Mouse (Mus musculus): ENCODE results near the gene Sh3d19. TPM values are rescaled to one million over a fixed set of nuclear protein-coding genes. Genes with fewer than 3 reads are reported as not detected.

Sh3d19 gene
- polyA plus RNA-seq, 1 experiment from 2014 or later = 18.1 TPM

DNA sequence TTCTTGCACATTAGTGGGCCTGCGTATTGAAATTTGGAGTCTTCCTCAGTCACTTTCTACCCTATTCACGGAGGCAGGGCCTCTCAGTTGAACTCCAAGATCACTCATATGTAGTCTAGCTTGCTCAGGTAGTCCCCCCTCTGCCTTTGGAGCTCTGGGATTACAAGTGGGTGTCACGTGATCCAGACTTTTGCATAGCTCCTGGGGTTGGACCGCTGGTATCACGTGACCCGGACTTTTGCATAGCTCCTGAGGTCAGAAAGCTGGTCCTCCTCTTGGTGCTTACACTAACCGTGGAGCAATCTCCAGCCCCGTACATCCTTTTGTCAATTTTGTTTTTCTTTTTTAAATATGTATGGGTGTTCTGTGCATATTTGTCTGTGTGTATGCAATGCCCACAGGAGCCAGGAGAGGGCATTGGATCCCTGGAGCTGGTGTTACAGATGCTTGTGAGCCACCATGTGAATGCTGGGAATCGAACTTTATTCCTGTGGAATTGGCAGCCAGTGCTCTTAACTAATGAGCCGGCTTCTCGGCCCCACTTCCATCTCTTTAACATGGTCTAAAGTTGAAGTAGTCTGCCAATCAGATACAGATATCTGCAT, 98.8 kb downstream of the Sh3d19 start:
- H3K4me2 ChIP-seq (replicated peaks) = no peak overlapping the region
- DNase-seq (ENCODE audit: low spot score) (no peak), ATAC-seq (ENCODE audit: low FRiP score) (no peak)
- no peaks in the 10 kb centered on the region for H3K9me3 ChIP-seq (ENCODE audit: control insufficient read depth, low read length)
- H3K9ac ChIP-seq = no peak overlapping the region
- no peaks in the 10 kb centered on the region for H3K36me3 ChIP-seq (replicated peaks; ENCODE audit: control insufficient read depth, insufficient read depth)
- no peak overlapping the region for H3K27ac ChIP-seq
- 92% methylated on average over 11 of the region's 11 CpGs for WGBS
- H3K27me3 ChIP-seq (ENCODE audit: control insufficient read depth, insufficient read depth, low read length) = no peaks in the 10 kb centered on the region
- no peak overlapping the region for H3K4me3 ChIP-seq (replicated peaks; ENCODE audit: low read length)
- no peaks in the 10 kb centered on the region for H3K4me1 ChIP-seq (replicated peaks; ENCODE audit: control insufficient read depth, insufficient read depth, low read length)

DNA sequence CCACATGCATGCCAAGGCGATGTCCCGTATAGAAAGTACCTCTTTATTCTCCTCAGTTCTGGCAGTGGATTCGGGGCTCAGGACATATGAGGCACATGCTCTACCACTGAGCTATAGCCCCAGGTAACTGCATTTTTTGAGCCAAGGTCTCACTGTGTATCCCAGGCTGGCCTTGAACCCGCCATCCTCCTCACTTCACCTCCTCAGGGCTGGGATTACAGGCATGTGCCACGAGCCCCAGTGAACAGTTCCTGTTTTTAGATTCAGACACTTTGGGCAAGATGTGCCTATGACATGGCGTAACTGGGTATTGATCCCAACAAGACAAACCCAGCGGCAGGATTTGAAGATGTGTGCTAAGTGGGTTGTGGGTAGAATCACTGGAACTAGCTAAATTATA, 99.9 kb downstream of the Sh3d19 start:
- no peak for ATAC-seq (ENCODE audit: low FRiP score)
- WGBS = 87% methylated on average over 7 of the region's 7 CpGs
- Histone ChIP-seq H3K9ac (no peak overlapping the region), H3K36me3 (replicated peaks; ENCODE audit: control insufficient read depth, insufficient read depth) (no peaks in the 10 kb centered on the region), H3K4me2 (replicated peaks) (no peak overlapping the region), H3K27me3 (ENCODE audit: control insufficient read depth, insufficient read depth, low read length) (no peaks in the 10 kb centered on the region), H3K4me1 (replicated peaks; ENCODE audit: control insufficient read depth, insufficient read depth, low read length) (no peaks in the 10 kb centered on the region), H3K4me3 (replicated peaks; ENCODE audit: low read length) (no peak overlapping the region), H3K27ac (no peak overlapping the region), H3K9me3 (ENCODE audit: control insufficient read depth, low read length) (no peaks in the 10 kb centered on the region)
- no peak for DNase-seq (ENCODE audit: low spot score)

- H3K4me3 ChIP-seq (replicated peaks; ENCODE audit: low read length) = no peak overlapping the region
- H3K4me2 ChIP-seq (replicated peaks) = no peak overlapping the region
- no peaks in the 10 kb centered on the region for H3K27me3 ChIP-seq (ENCODE audit: control insufficient read depth, insufficient read depth, low read length)
- no peaks in the 10 kb centered on the region for H3K36me3 ChIP-seq (replicated peaks; ENCODE audit: control insufficient read depth, insufficient read depth)
- no peak overlapping the region for H3K9ac ChIP-seq
- ATAC-seq (ENCODE audit: low FRiP score) (no peak), DNase-seq (ENCODE audit: low spot score) (no peak)
- no peaks in the 10 kb centered on the region for H3K4me1 ChIP-seq (replicated peaks; ENCODE audit: control insufficient read depth, insufficient read depth, low read length)
- no peak overlapping the region for H3K27ac ChIP-seq
- WGBS = 78% methylated on average over 3 of the region's 3 CpGs
- H3K9me3 ChIP-seq (ENCODE audit: control insufficient read depth, low read length) = no peaks in the 10 kb centered on the region
Measured at GRCm38 (mm10) chr3:86072066-86072465, 101.2 kb downstream of the Sh3d19 start.

GRCm38 (mm10) chr3:86072889-86073288, 102.0 kb downstream of the Sh3d19 start:
- 82% methylated on average over 5 of the region's 5 CpGs for WGBS
- no peak overlapping the region for H3K4me2 ChIP-seq (replicated peaks)
- H3K4me1 ChIP-seq (replicated peaks; ENCODE audit: control insufficient read depth, insufficient read depth, low read length) = no peaks in the 10 kb centered on the region
- no peak overlapping the region for H3K4me3 ChIP-seq (replicated peaks; ENCODE audit: low read length)
- no peak overlapping the region for H3K27ac ChIP-seq
- ATAC-seq (ENCODE audit: low FRiP score) (no peak), DNase-seq (ENCODE audit: low spot score) (no peak)
- H3K9ac ChIP-seq = no peak overlapping the region
- no peaks in the 10 kb centered on the region for H3K9me3 ChIP-seq (ENCODE audit: control insufficient read depth, low read length)
- no peaks in the 10 kb centered on the region for H3K36me3 ChIP-seq (replicated peaks; ENCODE audit: control insufficient read depth, insufficient read depth)
- H3K27me3 ChIP-seq (ENCODE audit: control insufficient read depth, insufficient read depth, low read length) = no peaks in the 10 kb centered on the region

DNA sequence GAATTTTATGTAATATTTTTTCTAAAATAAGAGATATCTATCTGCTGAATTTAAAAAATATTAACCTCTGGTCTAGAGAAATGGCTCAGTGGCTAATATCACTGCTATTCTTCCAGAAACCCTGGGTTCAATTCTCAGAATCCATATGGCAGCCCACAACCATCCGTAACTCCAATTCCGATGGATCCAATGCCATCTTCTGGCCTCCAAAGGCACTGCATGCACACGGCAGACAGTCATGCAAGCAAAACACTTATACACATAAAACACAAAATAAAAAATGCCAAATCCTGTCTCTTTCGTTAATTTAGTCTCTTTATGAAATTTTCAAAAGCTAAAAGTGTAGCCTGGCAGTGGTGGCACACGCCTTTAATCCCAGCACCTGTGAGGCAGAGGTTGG, 104.7 kb downstream of the Sh3d19 start:
- Histone ChIP-seq H3K4me1 (replicated peaks; ENCODE audit: control insufficient read depth, insufficient read depth, low read length) (no peaks in the 10 kb centered on the region), H3K27ac (no peak overlapping the region), H3K4me3 (replicated peaks; ENCODE audit: low read length) (no peak overlapping the region), H3K4me2 (replicated peaks) (no peak overlapping the region), H3K36me3 (replicated peaks; ENCODE audit: control insufficient read depth, insufficient read depth) (no peaks in the 10 kb centered on the region), H3K27me3 (ENCODE audit: control insufficient read depth, insufficient read depth, low read length) (no peaks in the 10 kb centered on the region), H3K9me3 (ENCODE audit: control insufficient read depth, low read length) (no peaks in the 10 kb centered on the region), H3K9ac (no peak overlapping the region)
- DNase-seq (ENCODE audit: low spot score) (no peak), ATAC-seq (ENCODE audit: low FRiP score) (no peak)
- 93% methylated on average over 5 of the region's 5 CpGs for WGBS

DNA sequence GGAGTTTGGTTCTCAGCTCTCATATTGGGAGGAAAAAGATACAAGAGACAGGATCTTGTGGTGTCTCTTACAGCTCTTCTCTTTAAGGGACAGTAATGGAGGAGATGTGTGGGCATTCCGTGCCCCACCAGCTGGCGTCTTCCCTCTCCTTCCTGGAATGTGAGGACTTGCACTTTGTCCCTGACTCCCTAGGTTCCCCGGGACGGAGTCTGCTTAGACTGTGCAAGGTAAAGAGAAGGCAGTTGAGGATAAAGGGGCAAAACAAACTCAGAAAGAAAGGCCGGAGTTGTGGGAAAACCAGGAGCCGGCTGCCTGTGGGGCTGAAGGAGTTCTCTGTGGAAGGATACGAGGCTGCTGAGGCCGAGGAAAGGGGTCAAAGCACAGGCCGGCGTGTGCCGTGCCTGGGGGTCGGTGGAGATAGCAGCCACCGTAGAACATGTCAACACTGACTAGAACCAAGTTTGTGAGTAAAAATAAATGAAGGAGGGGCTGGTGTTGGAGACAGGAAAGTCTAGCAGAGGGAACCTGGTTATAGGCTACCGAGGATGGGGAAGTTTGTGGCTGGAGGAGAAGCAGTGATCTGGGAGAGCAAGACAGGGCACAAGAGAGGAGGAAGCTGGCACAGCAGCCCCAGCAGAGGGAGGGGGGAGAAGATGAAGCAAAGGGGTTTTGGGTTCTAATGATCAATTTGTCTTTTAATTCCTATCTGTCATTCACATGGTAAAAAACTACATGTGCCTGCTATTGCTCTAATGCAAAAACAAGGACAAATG, 105.8 kb downstream of the Sh3d19 start:
- DNase-seq (ENCODE audit: low spot score) (no peak), ATAC-seq (ENCODE audit: low FRiP score) (no peak)
- 86% methylated on average over 14 of the region's 14 CpGs for WGBS
- Histone ChIP-seq H3K4me1 (replicated peaks; ENCODE audit: control insufficient read depth, insufficient read depth, low read length) (no peaks in the 10 kb centered on the region), H3K9ac (no peak overlapping the region), H3K4me2 (replicated peaks) (no peak overlapping the region), H3K27ac (no peak overlapping the region), H3K27me3 (ENCODE audit: control insufficient read depth, insufficient read depth, low read length) (no peaks in the 10 kb centered on the region), H3K4me3 (replicated peaks; ENCODE audit: low read length) (no peak overlapping the region), H3K36me3 (replicated peaks; ENCODE audit: control insufficient read depth, insufficient read depth) (no peaks in the 10 kb centered on the region), H3K9me3 (ENCODE audit: control insufficient read depth, low read length) (no peaks in the 10 kb centered on the region)

- Histone ChIP-seq H3K4me2 (replicated peaks) (no peak overlapping the region), H3K9me3 (ENCODE audit: control insufficient read depth, low read length) (no peaks in the 10 kb centered on the region), H3K4me3 (replicated peaks; ENCODE audit: low read length) (no peak overlapping the region), H3K4me1 (replicated peaks; ENCODE audit: control insufficient read depth, insufficient read depth, low read length) (no peaks in the 10 kb centered on the region), H3K36me3 (replicated peaks; ENCODE audit: control insufficient read depth, insufficient read depth) (no peaks in the 10 kb centered on the region), H3K27ac (no peak overlapping the region), H3K27me3 (ENCODE audit: control insufficient read depth, insufficient read depth, low read length) (no peaks in the 10 kb centered on the region), H3K9ac (no peak overlapping the region)
- ATAC-seq (ENCODE audit: low FRiP score) (no peak), DNase-seq (ENCODE audit: low spot score) (no peak)
- 93% methylated on average over 8 of the region's 8 CpGs for WGBS
Measured at GRCm38 (mm10) chr3:86083051-86083450, 112.1 kb downstream of the Sh3d19 start.

DNA sequence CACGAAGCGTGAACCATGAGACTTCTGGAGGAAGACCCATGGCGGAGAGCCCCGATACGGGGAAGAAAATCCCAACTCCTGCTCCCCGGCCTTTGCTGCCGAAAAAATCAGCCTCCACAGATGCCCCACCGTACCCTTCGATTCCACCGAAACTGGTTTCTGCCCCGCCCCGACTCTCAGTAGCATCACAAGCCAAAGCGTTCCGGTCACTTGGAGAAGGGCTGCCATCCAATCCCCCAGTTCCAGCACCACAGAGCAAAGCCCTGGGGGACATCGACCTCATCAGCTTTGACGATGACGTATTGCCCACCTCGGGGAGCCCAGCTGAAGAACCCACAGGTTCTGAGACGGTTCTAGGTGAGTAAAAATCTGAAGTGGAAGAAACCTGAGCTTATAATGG, 114.1 kb downstream of the Sh3d19 start:
- DNase-seq (ENCODE audit: low spot score) (no peak), ATAC-seq (ENCODE audit: low FRiP score) (no peak)
- Histone ChIP-seq H3K9me3 (ENCODE audit: control insufficient read depth, low read length) (no peaks in the 10 kb centered on the region), H3K9ac (no peak overlapping the region), H3K36me3 (replicated peaks; ENCODE audit: control insufficient read depth, insufficient read depth) (no peaks in the 10 kb centered on the region), H3K27ac (no peak overlapping the region), H3K4me3 (replicated peaks; ENCODE audit: low read length) (no peak overlapping the region), H3K4me2 (replicated peaks) (no peak overlapping the region), H3K4me1 (replicated peaks; ENCODE audit: control insufficient read depth, insufficient read depth, low read length) (no peaks in the 10 kb centered on the region), H3K27me3 (ENCODE audit: control insufficient read depth, insufficient read depth, low read length) (no peaks in the 10 kb centered on the region)
- WGBS = 91% methylated on average over 19 of the region's 19 CpGs

GRCm38 (mm10) chr3:86087872-86088271, 117.0 kb downstream of the Sh3d19 start:
- no peaks in the 10 kb centered on the region for H3K9me3 ChIP-seq (ENCODE audit: control insufficient read depth, low read length)
- H3K36me3 ChIP-seq (replicated peaks; ENCODE audit: control insufficient read depth, insufficient read depth) = no peaks in the 10 kb centered on the region
- no peak overlapping the region for H3K4me3 ChIP-seq (replicated peaks; ENCODE audit: low read length)
- H3K27me3 ChIP-seq (ENCODE audit: control insufficient read depth, insufficient read depth, low read length) = no peaks in the 10 kb centered on the region
- H3K4me2 ChIP-seq (replicated peaks) = no peak overlapping the region
- H3K9ac ChIP-seq = no peak overlapping the region
- H3K27ac ChIP-seq = no peak overlapping the region
- WGBS = 57% methylated on average over 3 of the region's 3 CpGs
- DNase-seq (ENCODE audit: low spot score) (no peak), ATAC-seq (ENCODE audit: low FRiP score) (no peak)
- 0 out of 2 replicates have a peak, but pooled peaks cover 6% of the 10 kb centered on the region for H3K4me1 ChIP-seq (replicated peaks; ENCODE audit: control insufficient read depth, insufficient read depth, low read length)

All from hindbrain, embryonic 14.5 days (tissue).